Comparison of ENCODE assay signal across 31 mouse cellular contexts in genomic region chr4:95000147-95000546, GRCm38 (mm10).
"Had no signal": no experiment of that assay in that cellular context is flagged by ENCODE, and none has a peak within 500 bp of the region (broad histone marks: within the 10 kb centered on the region; RNA-seq: fewer than 3 reads in every experiment).

No protein-coding gene starts in this region.

- H3K4me3 ChIP-seq: limb, embryonic 10.5 days; limb, embryonic 12.5 days; limb, embryonic 13.5 days; limb, embryonic 15.5 days; liver, embryonic 12.5 days; liver, embryonic 13.5 days; liver, embryonic 15.5 days; lung, embryonic 15.5 days; megakaryocyte, embryonic 14.5 days; midbrain, embryonic 10.5 days; midbrain, embryonic 12.5 days; midbrain, embryonic 13.5 days; midbrain, embryonic 15.5 days; myocyte had no signal

- H3K9ac ChIP-seq: limb, embryonic 12.5 days; limb, embryonic 13.5 days; limb, embryonic 15.5 days; liver, embryonic 12.5 days; liver, embryonic 13.5 days; liver, embryonic 14.5 days; liver, embryonic 15.5 days; liver, postnatal 0 days; lung, embryonic 14.5 days; lung, embryonic 15.5 days; midbrain, embryonic 12.5 days; midbrain, embryonic 13.5 days; midbrain, embryonic 15.5 days had no signal

- ATAC-seq: liver, embryonic 12.5 days; lung, postnatal 0 days; midbrain, embryonic 13.5 days; midbrain, embryonic 15.5 days; midbrain, embryonic 16.5 days had no signal

- H3K9me3 ChIP-seq: limb, embryonic 10.5 days; limb, embryonic 12.5 days; limb, embryonic 13.5 days; limb, embryonic 15.5 days; liver, embryonic 12.5 days; liver, embryonic 13.5 days; liver, embryonic 15.5 days; lung, embryonic 15.5 days; megakaryocyte, embryonic 14.5 days; midbrain, embryonic 10.5 days; midbrain, embryonic 12.5 days; midbrain, embryonic 13.5 days; midbrain, embryonic 15.5 days had no signal

- H3K4me1 ChIP-seq: limb, embryonic 10.5 days; liver, embryonic 12.5 days; liver, embryonic 13.5 days; liver, embryonic 15.5 days; lung, embryonic 15.5 days; midbrain, embryonic 12.5 days; midbrain, embryonic 13.5 days; midbrain, embryonic 15.5 days had no signal

- DNase-seq: left cerebral cortex, postnatal 4 days; liver; liver, embryonic 13.5 days; liver, postnatal 0 days; lung, adult 18-20 months; lung, adult 2 months; lung, embryonic 14.5 days; lung, postnatal 10 days; lung, postnatal 14 days; lung, postnatal 36 days; lung, postnatal 4 days; midbrain, embryonic 14.5 days had no signal

- H3K36me3 ChIP-seq: limb, embryonic 10.5 days; limb, embryonic 12.5 days; limb, embryonic 13.5 days; limb, embryonic 15.5 days; liver, embryonic 12.5 days; liver, embryonic 13.5 days; liver, embryonic 15.5 days; lung, embryonic 15.5 days; midbrain, embryonic 10.5 days; midbrain, embryonic 12.5 days; midbrain, embryonic 13.5 days; midbrain, embryonic 15.5 days had no signal

- H3K27me3 ChIP-seq: limb, embryonic 12.5 days; limb, embryonic 13.5 days; limb, embryonic 15.5 days; liver, embryonic 12.5 days; liver, embryonic 13.5 days; liver, embryonic 15.5 days; lung, embryonic 15.5 days; megakaryocyte, embryonic 14.5 days; midbrain, embryonic 12.5 days; midbrain, embryonic 13.5 days; midbrain, embryonic 15.5 days had no signal

- H3K4me2 ChIP-seq: limb, embryonic 12.5 days; limb, embryonic 13.5 days; limb, embryonic 15.5 days; liver, embryonic 11.5 days; liver, embryonic 12.5 days; liver, embryonic 13.5 days; liver, embryonic 15.5 days; lung, embryonic 14.5 days; lung, embryonic 15.5 days; midbrain, embryonic 11.5 days; midbrain, embryonic 12.5 days; midbrain, embryonic 13.5 days; midbrain, embryonic 15.5 days had no signal

- H3K27ac ChIP-seq: limb, embryonic 10.5 days; limb, embryonic 12.5 days; limb, embryonic 13.5 days; limb, embryonic 15.5 days; liver, embryonic 12.5 days; liver, embryonic 13.5 days; liver, embryonic 14.5 days; liver, embryonic 15.5 days; lung, embryonic 15.5 days; macrophage; midbrain, embryonic 10.5 days; midbrain, embryonic 12.5 days; midbrain, embryonic 13.5 days; midbrain, embryonic 15.5 days had no signal
